Mouse (Mus musculus): ENCODE measurements around the gene Astn2. TPM values are rescaled to one million over a fixed set of nuclear protein-coding genes. Genes with fewer than 3 reads are reported as not detected.

Gene Astn2
- polyA plus RNA-seq, 1 experiment: 1.1 TPM

DNA sequence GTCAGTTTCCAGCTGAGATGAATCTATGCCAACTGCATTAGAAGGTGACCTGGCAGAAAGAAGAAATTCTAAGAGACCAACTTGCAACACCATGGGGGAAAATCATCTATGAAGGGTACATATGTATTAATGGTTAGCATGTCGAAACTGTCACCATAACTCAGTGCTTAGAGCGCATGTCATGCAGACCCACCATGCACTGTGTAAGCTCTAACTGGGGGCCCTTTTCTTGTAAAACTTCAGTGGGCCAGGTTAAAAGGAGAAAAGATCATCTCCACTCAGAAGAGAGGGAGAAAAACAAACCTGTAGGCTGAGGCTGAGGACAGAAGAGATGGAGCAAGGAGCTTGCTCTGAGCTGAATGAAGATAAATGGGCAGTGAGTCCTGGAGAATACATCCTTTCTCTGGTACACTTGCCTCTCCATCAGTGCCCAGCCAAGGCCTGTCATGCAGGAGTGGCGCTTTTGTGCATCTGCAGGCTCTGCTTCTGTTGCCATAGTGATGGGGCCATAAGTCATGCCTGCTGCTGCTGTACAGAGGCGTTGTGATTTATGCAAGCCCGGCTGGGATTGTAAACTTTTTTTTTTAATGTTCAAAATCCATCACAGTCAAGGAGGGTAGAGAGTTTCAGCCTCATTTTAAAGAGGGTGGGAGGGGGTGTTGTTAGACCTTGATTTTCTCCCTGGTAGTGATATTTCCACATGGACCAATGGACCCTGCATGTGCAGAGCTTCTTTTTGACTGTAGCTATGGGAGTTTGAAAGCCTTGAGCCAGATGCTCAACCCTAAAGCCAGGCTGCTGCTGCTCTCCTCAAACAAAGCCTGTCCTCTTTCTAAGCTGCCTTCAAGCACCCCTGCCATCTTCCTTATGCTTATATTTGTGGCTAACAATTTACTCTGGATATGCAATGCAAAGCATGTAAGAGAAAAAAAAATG lies 508.1 kb downstream of the Astn2 start:
- Histone ChIP-seq H3K27ac (ENCODE audit: control insufficient read depth, insufficient read depth, low read depth, low read length, poor library complexity) (no peak overlapping the region), H3K4me1 (ENCODE audit: control insufficient read depth, insufficient read depth, low read length) (no peaks in the 10 kb centered on the region), H3K4me3 (replicated peaks; ENCODE audit: control insufficient read depth, low read depth, low read length) (no peak overlapping the region)
- no peak for TF ChIP-seq POLR2A (IDR thresholded peaks at IDR 0.05; ENCODE audit: borderline replicate concordance, control insufficient read depth, low read depth, low read length)
- TF ChIP-seq CTCF (IDR thresholded peaks at IDR 0.05; ENCODE audit: control insufficient read depth, insufficient read depth, low read length): no peak
- WGBS: 73% methylated on average over 5 of the region's 5 CpGs

DNA sequence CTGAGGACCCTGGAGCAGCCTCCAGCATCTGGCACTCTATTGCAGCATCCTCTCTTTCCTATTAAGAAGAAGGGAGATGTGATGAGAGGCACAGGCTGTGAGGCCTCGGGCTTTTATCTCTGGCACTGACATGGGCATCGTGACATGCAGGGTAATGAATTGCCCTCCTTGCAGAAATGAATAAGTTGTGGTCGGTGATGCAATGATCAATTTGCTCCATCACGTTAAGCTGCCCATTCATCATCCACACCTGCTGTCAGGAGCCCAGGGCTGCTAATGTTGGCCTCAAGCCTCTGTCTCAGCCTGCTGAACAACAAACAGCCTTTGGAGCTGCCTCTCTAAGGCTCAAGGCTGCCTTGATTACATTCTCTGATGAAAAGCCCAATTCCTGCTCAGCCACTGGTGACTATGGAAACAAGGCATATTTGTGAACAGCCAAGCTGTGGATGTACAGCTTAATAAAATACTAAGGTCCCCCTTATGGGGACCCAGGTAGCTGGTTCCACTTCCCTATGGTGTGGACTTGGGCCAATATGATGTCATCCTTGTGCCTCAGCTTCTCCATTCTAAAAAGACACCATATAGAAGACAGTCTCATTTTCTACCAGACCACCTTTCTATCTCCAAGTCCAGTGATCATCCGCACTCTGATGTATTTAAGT lies 515.9 kb downstream of the Astn2 start:
- no peaks in the 10 kb centered on the region for H3K4me1 ChIP-seq (ENCODE audit: control insufficient read depth, insufficient read depth, low read length)
- TF ChIP-seq POLR2A (IDR thresholded peaks at IDR 0.05; ENCODE audit: borderline replicate concordance, control insufficient read depth, low read depth, low read length) (no peak), CTCF (IDR thresholded peaks at IDR 0.05; ENCODE audit: control insufficient read depth, insufficient read depth, low read length) (no peak)
- no peak overlapping the region for H3K27ac ChIP-seq (ENCODE audit: control insufficient read depth, insufficient read depth, low read depth, low read length, poor library complexity)
- WGBS: 61% methylated on average over 5 of the region's 5 CpGs
- no peak overlapping the region for H3K4me3 ChIP-seq (replicated peaks; ENCODE audit: control insufficient read depth, low read depth, low read length)

DNA sequence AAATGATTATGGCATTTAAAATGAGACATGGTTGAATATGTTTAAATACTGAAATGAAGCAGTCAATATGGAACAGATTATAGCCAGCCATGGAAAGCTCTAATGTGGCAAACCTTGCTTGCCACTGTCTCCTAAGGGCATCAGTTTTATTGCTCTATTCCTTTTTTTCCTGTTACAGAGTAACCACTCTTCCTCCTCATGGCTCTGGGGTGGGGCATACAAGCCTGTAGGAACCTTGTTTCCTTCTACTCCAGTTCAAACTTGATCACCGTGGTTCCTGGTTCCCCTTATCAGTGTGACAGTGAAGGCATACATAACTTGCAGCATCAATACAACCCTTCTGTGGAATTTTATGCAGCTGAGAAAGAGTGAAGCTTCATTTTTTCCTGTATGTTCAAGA lies 517.5 kb downstream of the Astn2 start:
- TF ChIP-seq CTCF (IDR thresholded peaks at IDR 0.05; ENCODE audit: control insufficient read depth, insufficient read depth, low read length) (no peak), POLR2A (IDR thresholded peaks at IDR 0.05; ENCODE audit: borderline replicate concordance, control insufficient read depth, low read depth, low read length) (no peak)
- no peak overlapping the region for H3K4me3 ChIP-seq (replicated peaks; ENCODE audit: control insufficient read depth, low read depth, low read length)
- no peak overlapping the region for H3K27ac ChIP-seq (ENCODE audit: control insufficient read depth, insufficient read depth, low read depth, low read length, poor library complexity)
- H3K4me1 ChIP-seq (ENCODE audit: control insufficient read depth, insufficient read depth, low read length): no peaks in the 10 kb centered on the region
- WGBS: 20% methylated on average over 1 of the region's 1 CpGs

DNA sequence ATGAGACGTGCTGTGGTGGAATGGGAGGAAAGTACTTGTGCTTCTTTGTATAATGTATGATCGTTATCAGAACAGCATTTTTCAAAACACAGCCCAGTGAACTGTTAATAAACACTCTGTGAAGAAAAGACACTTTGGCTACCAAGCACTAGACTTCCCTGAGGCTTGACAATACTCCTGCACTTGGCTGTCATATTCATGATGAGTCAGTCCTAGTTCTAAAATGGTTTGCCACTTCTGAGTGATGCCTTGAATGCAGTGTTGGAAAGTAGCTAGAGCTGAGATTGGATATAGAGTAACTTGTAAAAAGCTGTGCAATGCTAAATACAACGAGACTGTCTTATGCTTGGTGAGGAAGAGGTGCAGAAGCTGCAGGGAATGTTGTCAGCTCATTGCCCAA lies 518.5 kb downstream of the Astn2 start:
- Histone ChIP-seq H3K4me3 (replicated peaks; ENCODE audit: control insufficient read depth, low read depth, low read length) (no peak overlapping the region), H3K4me1 (ENCODE audit: control insufficient read depth, insufficient read depth, low read length) (no peaks in the 10 kb centered on the region), H3K27ac (ENCODE audit: control insufficient read depth, insufficient read depth, low read depth, low read length, poor library complexity) (no peak overlapping the region)
- WGBS: 55% methylated on average over 3 of the region's 3 CpGs
- no peak for TF ChIP-seq CTCF (IDR thresholded peaks at IDR 0.05; ENCODE audit: control insufficient read depth, insufficient read depth, low read length)
- no peak for TF ChIP-seq POLR2A (IDR thresholded peaks at IDR 0.05; ENCODE audit: borderline replicate concordance, control insufficient read depth, low read depth, low read length)

DNA sequence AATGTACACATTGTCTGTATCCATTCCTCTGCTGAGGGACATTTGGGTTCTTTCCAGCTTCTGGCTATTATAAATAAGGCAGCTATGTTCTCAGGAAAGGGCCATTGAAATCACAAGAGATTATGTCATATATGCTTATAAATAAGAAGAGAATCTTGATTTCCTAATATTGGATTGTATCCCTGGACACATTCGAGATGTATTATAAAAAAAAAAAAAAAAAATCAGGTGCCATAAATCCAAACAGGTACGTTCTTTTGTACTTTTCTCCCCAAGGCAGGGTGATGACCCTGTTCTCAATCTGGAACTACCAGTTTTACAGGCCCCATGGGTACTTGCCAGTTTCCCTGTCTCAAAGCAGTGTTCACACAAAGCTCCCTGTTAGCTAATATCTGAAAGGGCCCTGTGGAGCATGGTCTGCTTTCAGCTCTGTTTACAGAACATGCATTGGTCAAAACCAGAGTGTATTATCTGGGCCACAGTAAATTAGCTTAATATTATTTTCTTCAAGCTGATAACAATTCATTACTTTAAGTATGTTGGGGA lies 530.1 kb downstream of the Astn2 start:
- Histone ChIP-seq H3K4me3 (replicated peaks; ENCODE audit: control insufficient read depth, low read depth, low read length) (no peak overlapping the region), H3K27ac (ENCODE audit: control insufficient read depth, insufficient read depth, low read depth, low read length, poor library complexity) (no peak overlapping the region), H3K4me1 (ENCODE audit: control insufficient read depth, insufficient read depth, low read length) (no peaks in the 10 kb centered on the region)
- TF ChIP-seq CTCF (IDR thresholded peaks at IDR 0.05; ENCODE audit: control insufficient read depth, insufficient read depth, low read length): no peak
- no peak for TF ChIP-seq POLR2A (IDR thresholded peaks at IDR 0.05; ENCODE audit: borderline replicate concordance, control insufficient read depth, low read depth, low read length)
- WGBS: 65% methylated on average over 2 of the region's 2 CpGs

DNA sequence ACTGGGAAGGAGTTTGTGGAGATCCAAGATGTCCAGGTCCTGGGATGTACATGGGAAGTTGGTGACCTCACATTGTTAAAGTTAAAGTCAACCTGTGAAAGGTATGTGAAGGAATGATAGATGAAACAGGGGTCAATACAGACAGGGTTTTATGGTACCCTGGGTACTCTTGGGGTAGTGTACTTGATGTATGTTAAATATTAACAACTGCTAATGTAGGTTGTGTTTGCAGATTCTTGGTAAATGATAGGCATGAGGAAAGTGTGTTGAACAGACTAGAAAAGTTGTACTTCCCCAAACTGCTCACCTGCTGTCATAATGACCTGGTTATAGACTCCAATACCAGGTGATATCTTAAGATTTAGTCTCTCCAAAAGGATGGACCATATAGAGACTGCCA lies 539.9 kb downstream of the Astn2 start:
- Histone ChIP-seq H3K4me3 (replicated peaks; ENCODE audit: control insufficient read depth, low read depth, low read length) (no peak overlapping the region), H3K4me1 (ENCODE audit: control insufficient read depth, insufficient read depth, low read length) (no peaks in the 10 kb centered on the region), H3K27ac (ENCODE audit: control insufficient read depth, insufficient read depth, low read depth, low read length, poor library complexity) (no peak overlapping the region)
- TF ChIP-seq POLR2A (IDR thresholded peaks at IDR 0.05; ENCODE audit: borderline replicate concordance, control insufficient read depth, low read depth, low read length) (no peak), CTCF (IDR thresholded peaks at IDR 0.05; ENCODE audit: control insufficient read depth, insufficient read depth, low read length) (no peak)

DNA sequence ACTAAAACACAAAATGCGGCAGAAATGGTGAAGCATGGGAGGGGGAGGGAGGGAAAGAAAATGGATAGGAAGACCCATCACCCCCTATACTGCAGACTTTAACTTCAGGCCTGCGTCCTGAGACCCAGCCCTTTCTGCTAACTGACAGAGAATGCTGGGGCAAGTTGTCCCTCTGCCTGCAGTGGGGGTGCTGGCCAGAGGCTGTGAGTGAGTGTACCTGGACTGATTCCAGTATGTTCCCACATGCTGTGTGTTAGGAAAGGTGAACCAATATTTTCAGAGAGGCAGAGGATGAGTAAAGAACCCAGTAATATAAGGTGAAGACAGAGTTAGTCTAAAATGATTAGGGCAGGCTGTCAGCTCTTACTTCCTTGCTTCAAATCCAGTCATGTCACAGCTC lies 561.2 kb downstream of the Astn2 start:
- Histone ChIP-seq H3K4me3 (replicated peaks; ENCODE audit: control insufficient read depth, low read depth, low read length) (no peak overlapping the region), H3K4me1 (ENCODE audit: control insufficient read depth, insufficient read depth, low read length) (no peaks in the 10 kb centered on the region), H3K27ac (ENCODE audit: control insufficient read depth, insufficient read depth, low read depth, low read length, poor library complexity) (no peak overlapping the region)
- TF ChIP-seq CTCF (IDR thresholded peaks at IDR 0.05; ENCODE audit: control insufficient read depth, insufficient read depth, low read length): no peak
- TF ChIP-seq POLR2A (IDR thresholded peaks at IDR 0.05; ENCODE audit: borderline replicate concordance, control insufficient read depth, low read depth, low read length): no peak
- WGBS: 63% methylated on average over 2 of the region's 2 CpGs

DNA sequence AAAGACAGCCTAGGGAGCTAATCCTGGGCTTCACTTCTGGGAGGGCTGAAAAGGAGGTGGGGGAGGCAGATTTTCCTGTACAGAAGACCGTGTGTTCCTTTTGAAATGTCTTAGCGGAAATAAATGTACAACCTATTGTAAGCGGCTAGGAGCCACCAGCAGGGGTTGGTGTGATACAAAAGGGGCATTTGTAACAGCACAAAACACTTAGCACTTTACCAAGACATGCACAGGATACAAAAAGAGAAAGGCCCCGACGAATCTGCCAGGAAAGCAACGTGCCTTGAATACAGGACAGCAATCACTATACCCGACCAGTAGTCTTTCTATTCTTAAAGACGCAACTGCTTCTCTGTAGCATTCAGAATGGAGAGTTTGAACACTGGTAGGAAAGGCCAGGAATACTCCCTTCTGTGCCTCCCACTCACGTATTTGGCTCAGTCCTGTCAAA lies 564.8 kb downstream of the Astn2 start:
- Histone ChIP-seq H3K4me1 (ENCODE audit: control insufficient read depth, insufficient read depth, low read length) (no peaks in the 10 kb centered on the region), H3K4me3 (replicated peaks; ENCODE audit: control insufficient read depth, low read depth, low read length) (no peak overlapping the region), H3K27ac (ENCODE audit: control insufficient read depth, insufficient read depth, low read depth, low read length, poor library complexity) (no peak overlapping the region)
- TF ChIP-seq POLR2A (IDR thresholded peaks at IDR 0.05; ENCODE audit: borderline replicate concordance, control insufficient read depth, low read depth, low read length) (no peak), CTCF (IDR thresholded peaks at IDR 0.05; ENCODE audit: control insufficient read depth, insufficient read depth, low read length) (no peak)
- 86% methylated on average over 9 of the region's 9 CpGs for WGBS

Data from bone marrow, adult 2 months (tissue).